Mouse (Mus musculus) duodenum, adult 2 months (tissue): ENCODE data around the gene Atf4. TPM values are rescaled to one million over a fixed set of nuclear protein-coding genes. Genes with fewer than 3 reads are reported as not detected.

Experiments
- polyA plus RNA-seq: library from polyadenylated mRNA; depleted of rRNA; stranded (reverse); fragments of >200 nt; gene quantifications from 2 replicates; pipeline ENCODE4 v1.2.3, GENCODE M21; 2012; ENCODE audit warnings: low replicate concordance; rRNA removed

The Atf4 gene
- 123 and 151 TPM in 2 replicates for polyA plus RNA-seq

DNA sequence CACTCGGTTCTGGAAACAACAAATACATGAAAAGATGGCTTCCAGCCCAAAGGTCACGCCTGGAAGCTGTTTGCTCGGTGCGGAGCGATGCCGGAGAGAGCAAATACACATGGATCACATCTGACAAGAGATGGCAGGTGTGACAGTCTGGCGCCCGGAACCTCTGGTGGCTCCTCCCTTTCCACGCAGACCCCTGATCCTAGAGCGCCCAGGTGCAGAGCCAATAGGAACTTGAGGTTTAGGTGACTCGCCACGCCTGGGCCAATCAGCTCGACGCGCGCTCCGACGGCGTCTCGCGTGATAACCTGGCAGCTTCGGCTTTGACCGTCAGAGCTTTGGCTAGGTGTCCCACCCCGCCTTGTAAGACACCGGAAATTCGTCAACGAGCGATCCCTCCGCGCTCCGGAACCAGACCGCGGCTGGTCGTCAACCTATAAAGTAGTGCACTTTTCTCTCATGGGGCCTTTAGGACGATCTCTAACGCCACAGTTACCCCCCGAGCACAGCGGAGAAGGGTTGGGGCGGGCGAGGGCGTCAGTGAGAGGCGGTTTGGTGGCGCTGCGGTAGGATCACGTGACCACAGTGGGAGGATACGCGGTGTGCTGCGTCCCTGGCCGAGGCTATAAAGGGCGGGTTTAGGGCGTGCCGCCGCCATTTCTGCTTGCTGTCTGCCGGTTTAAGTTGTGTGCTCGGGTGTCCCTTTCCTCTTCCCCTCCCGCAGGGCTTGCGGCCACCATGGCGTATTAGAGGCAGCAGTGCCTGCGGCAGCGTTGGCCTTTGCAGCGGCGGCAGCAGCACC lies at the start of gene Atf4:
TSS of gene Atf4 (plus strand) at position 338 of the 799 bp plus-strand sequence.

DNA sequence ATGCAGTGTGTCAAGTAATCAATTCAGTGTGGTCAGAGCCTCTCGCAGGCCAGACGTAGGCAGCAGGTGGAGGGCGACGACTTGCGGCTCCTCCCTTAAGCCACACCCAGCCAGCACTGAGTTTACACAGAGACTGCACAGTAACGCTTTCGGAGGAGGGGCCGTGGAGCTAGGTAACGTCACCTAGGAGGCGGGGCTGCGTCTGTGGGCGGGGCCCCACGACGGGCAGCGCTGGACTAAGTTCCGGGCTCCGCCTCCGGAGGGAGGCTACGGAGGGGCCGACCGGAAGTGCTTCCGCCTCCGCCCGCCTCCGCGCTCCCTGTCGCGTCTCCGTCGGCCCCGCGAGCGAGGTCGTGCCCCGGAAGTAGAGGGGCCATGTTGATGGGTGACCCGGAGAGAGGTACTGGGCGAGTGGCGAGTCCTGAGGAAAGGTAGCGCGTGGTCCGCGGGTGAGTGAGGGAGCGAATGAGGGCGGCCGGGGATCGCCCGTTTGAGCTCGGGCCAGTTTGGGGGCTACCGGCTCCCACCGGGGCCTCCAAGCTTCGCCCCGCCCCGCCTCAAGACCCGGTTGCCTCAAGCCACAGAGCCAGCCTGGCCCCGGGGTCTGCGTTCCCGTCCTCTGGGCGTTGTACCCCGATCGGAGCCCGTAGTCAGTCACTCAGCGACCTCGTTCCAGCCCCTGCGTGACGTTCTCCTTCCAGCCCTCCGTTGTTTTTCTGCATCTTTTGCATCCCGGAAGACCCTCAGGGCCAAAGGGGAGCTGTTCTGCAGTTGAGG lies 21.1 kb upstream of the Atf4 start, which contains the start of gene Mief1:
TSS of gene Mief1 (plus strand) at position 286 of the 777 bp plus-strand sequence.

DNA sequence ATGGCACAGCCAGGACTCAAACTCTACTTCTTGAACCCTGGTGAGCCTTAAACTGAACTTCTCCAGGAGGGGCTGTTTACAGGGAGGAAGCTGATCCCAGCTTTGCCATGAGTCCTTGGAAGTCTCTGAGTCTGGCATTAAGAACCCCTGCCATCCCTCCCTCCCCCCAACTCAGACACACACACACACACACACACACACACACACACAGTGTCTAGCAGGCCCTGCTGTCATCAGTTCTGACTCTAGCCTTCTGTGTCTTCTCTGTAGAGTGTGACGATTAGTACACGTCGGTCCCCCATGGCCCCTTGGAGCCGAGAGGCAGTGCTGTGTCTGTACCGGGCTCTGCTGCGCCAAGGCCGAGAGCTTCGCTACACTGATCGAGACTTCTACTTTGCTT lies 19.4 kb upstream of the Atf4 start, which contains the start of gene AC140267.1:
TSS of gene AC140267.1 (plus strand) at position 301 of the 400 bp plus-strand sequence.

DNA sequence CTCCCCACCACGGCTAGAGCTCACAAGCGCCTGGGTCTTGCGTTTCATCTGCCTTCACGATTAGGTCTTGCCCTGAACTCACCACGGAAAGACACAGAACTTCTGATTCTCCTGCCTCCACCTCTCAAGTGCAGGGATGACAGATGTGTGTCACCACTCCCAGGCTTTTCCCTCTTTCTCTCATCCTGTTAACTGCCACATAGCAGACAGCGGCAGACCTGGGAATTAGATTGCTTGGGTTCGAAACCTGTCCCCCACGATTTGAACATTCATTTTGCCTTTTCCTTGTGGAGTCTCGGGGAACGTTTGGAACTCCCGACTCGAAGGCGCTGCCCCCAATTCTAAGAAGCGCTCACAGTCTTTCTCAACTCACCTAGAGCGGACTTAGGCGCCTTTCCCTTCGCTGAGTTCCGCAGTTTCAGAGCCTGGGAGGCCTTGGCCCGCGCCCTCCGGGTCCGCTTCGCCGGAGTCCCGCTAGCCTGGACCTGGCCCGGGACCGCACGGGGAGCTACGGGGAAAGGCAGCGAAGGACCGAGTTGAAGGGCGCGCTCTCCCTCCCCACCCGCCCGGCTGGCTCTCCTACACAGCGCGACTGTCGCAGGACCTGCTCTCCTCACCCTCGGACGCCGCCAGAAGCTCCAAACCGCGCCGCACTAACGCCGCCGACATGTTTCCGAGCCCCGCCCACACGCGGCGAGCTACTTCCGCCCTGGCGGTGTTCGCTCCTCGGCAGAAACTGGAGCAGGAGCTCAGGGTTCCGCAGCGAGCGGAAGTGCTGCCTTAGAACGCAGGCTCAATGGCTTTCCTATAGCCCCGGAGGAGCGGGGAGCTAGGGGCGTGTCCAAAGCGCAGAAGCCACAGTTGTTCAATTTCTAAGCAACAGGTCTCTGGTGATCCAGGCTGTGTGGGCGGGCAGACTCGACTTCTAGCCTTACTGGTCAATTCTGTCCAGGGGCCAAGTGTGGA lies 8.9 kb downstream of the Atf4 start, which contains the start of gene Rps19bp1:
TSS of gene Rps19bp1 (minus strand) at position 706 of the 966 bp plus-strand sequence.

DNA sequence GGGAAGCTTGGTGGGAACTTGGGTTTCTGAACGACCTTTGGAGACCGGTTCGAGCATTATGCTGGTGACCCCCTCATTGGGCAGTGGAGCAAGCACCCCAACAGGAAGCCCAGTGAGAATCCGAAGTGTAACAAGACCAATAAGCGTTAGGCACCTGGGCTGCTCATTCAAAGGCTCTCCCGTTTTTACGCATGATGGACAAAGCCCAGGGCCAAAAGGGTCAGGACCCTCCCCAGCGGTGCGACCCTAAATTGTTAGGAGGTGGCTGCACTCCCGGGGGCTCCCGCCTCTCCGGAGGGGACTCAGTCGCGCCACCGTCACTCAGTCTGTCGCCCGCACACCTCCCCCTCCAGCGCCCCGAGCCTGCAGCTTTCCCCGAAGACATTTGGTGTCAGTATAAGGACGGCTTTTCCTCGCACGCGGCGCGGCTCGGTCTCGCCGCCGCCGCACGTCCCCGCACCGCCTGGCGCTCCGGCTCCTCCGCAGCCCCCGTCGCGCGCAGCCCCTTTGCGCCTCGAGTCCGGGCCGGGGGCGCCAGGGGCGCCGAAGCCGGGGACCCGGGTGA lies 31.9 kb downstream of the Atf4 start, which contains the start of gene Cacna1i:
TSS of gene Cacna1i (plus strand) at position 388 of the 565 bp plus-strand sequence.

Other genes starting within 250 kb of the Atf4 start
- 7.5 and 8.5 TPM in 2 replicates for gene Pdgfb, start 240.2 kb upstream of the Atf4 start, polyA plus RNA-seq
- 18.1 and 34.1 TPM in 2 replicates for gene Syngr1, start 163.8 kb upstream of the Atf4 start, polyA plus RNA-seq
- gene Rpl3, start 163.3 kb upstream of the Atf4 start, polyA plus RNA-seq = 194 and 479 TPM in 2 replicates
- 28.2 and 31.6 TPM in 2 replicates for gene Tab1, start 122.1 kb upstream of the Atf4 start, polyA plus RNA-seq
- gene Mgat3, start 81.5 kb upstream of the Atf4 start, polyA plus RNA-seq = 31.4 and 48.1 TPM in 2 replicates
- gene Mief1, start 21.2 kb upstream of the Atf4 start, polyA plus RNA-seq = 11.9 and 12.6 TPM in 2 replicates
- not detected in 2 replicates for gene AC140267.1, start 19.3 kb upstream of the Atf4 start, polyA plus RNA-seq
- 16.1 and 24.4 TPM in 2 replicates for gene Rps19bp1, start 9.1 kb downstream of the Atf4 start, polyA plus RNA-seq
- gene Cacna1i, start 32.1 kb downstream of the Atf4 start, polyA plus RNA-seq = 0.44 and 1.1 TPM in 2 replicates